Mouse (Mus musculus) CD4-positive, CD25-positive, alpha-beta regulatory T cell, adult 2 months (primary cell): ENCODE data around the gene Lyst.
"Not testable (repeated sequence)": the region's sequence is repeated elsewhere in the genome, so short reads cannot be mapped to it uniquely, and the experiment has no call there.

Experiments used
- DNase-seq: peaks from one replicate; pipeline ENCODE4 v3.0.0-alpha.2; 2012; ENCODE audit warnings: low read depth, low spot score

Gene Lyst

GRCm38 (mm10) chr13:13780271-13780670 lies 190.1 kb downstream of the Lyst start:
- no peak for DNase-seq

- DNase-seq: no peak
These were observed 190.8 kb downstream of the Lyst start for GRCm38 (mm10) chr13:13781026-13781425.

- no peak for DNase-seq
These were observed 193.1 kb downstream of the Lyst start for GRCm38 (mm10) chr13:13783296-13783695.

GRCm38 (mm10) chr13:13783894-13784419 lies 193.8 kb downstream of the Lyst start, which contains the start of gene Gng4:
Gene Gng4 (plus strand): TSS chr13:13784059.
- DNase-seq: peak; percentile 65

- no peak for DNase-seq
These were observed 194.3 kb downstream of the Lyst start for GRCm38 (mm10) chr13:13784420-13784936.

GRCm38 (mm10) chr13:13784981-13785783 lies 195.0 kb downstream of the Lyst start:
- DNase-seq: peak; percentile 17

- DNase-seq: no peak
These were observed 196.8 kb downstream of the Lyst start for GRCm38 (mm10) chr13:13786971-13787370.

GRCm38 (mm10) chr13:13788070-13788469 lies 197.9 kb downstream of the Lyst start:
- DNase-seq: no peak

- DNase-seq: no peak
These were observed 201.8 kb downstream of the Lyst start for GRCm38 (mm10) chr13:13791981-13792380.

GRCm38 (mm10) chr13:13795166-13795832 lies 205.1 kb downstream of the Lyst start:
- no peak for DNase-seq

- no peak for DNase-seq
These were observed 205.9 kb downstream of the Lyst start for GRCm38 (mm10) chr13:13796082-13796481.

GRCm38 (mm10) chr13:13797816-13798215 lies 207.6 kb downstream of the Lyst start:
- DNase-seq: not testable (repeated sequence)

GRCm38 (mm10) chr13:13798775-13799174 lies 208.6 kb downstream of the Lyst start:
- no peak for DNase-seq

GRCm38 (mm10) chr13:13808337-13809132 lies 218.3 kb downstream of the Lyst start:
- no peak for DNase-seq

- no peak for DNase-seq
These were observed 220.7 kb downstream of the Lyst start for GRCm38 (mm10) chr13:13810885-13811284.

- DNase-seq: no peak
These were observed 228.5 kb downstream of the Lyst start for GRCm38 (mm10) chr13:13818696-13819095.

GRCm38 (mm10) chr13:13820234-13821123 lies 230.3 kb downstream of the Lyst start:
- DNase-seq: no peak

- DNase-seq: no peak
These were observed 234.7 kb downstream of the Lyst start for GRCm38 (mm10) chr13:13824946-13825345.

GRCm38 (mm10) chr13:13826533-13826932 lies 236.3 kb downstream of the Lyst start:
- no peak for DNase-seq

GRCm38 (mm10) chr13:13828125-13828524 lies 237.9 kb downstream of the Lyst start:
- DNase-seq: no peak
